Mouse (Mus musculus): ENCODE results near the gene Dbn1. TPM values are rescaled to one million over a fixed set of nuclear protein-coding genes. Genes with fewer than 3 reads are reported as not detected.
"Not testable (repeated sequence)": the region's sequence is repeated elsewhere in the genome, so short reads cannot be mapped to it uniquely, and the experiment has no call there.

Gene Dbn1
- total and polyA plus RNA-seq, 3 experiments, result 12.6 to 41.5 (median 25.9) TPM

DNA sequence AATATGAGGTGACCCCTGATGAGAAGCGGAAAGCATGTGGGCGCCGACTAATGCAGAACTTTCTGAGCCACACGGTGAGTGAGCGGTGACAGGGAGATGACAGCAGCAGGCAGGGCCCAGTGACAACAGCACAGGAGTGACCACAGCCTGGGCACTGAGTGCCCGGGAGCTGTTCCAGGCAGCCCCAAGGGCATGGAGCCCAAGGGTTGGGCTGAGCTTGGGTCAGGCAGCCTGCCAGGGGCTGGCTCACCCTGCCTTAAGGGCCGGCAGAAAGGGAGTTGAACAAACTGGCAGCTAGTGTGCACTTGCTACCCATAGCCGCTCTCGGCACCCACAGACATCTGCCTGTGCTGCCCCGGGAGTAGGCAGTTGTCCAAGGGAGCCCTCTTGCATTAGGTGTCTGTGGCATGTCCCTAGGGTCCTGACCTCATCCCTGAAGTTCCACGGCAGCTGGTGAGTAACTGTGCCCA is 37.4 kb downstream of the Dbn1 start:
- DNase-seq, result peak; percentile 95

DNA sequence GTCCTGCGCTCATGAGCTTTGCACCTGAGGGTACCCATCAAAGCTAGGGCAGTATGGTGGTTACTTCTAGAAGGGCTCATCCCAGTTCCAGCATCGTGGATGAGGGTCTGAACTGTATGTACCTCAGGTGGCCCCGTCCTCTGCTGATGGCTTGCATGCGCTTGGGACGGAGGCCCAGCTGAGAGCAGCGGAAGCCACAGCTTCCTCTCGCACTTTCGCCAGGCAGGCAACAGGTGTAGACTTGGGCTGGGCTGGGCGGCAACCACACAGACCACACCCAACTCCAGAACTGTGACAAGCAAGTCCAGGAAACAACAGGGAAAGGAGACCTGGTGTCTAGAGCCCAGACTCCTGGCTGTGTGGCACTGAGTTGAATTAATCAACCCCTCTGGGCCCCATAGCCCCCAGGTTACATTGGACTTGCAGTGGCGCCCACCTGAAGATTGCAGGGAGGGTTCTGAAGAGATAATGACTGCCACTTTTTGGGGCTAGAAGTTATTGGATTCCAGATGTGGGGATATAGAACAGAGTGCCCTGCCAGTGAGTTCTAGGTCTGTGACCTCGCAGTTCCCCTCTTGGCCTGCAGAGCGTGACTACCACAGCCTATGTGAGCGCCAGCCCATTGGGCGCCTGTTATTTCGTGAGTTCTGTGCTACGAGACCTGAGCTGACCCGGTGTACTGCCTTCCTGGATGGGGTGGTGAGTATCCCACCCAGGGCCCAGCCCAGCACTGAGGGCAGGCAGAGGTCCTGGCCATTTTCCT is 38.1 kb downstream of the Dbn1 start:
- no peak for DNase-seq

- no peak for DNase-seq
Observed at GRCm38 (mm10) chr13:55449205-55449604, 38.7 kb downstream of the Dbn1 start.

GRCm38 (mm10) chr13:55448131-55448530 is 39.8 kb downstream of the Dbn1 start:
- no peak for DNase-seq

DNA sequence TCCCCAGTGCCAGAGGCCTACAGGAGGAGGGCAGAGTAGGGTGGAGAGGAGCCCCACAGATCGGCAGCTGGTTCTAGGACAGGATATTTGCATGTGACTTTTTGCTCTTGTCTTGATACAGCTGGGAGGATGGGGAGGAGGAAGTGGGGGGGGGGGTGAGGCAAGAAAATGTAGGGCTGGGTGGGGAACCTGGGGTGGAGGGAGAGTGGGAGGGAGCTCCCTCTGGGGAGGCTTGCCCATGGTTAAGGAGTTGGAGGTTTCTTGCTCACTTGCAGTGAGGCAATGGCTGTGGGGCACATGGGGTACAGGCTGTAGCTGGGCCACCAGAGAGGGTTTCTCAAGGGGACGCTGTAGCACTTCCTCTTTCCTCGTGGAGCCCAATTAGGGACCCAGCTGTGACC is 40.4 kb downstream of the Dbn1 start:
- no peak for DNase-seq

- no peak for DNase-seq
Observed at GRCm38 (mm10) chr13:55446483-55447105, 41.3 kb downstream of the Dbn1 start.

DNA sequence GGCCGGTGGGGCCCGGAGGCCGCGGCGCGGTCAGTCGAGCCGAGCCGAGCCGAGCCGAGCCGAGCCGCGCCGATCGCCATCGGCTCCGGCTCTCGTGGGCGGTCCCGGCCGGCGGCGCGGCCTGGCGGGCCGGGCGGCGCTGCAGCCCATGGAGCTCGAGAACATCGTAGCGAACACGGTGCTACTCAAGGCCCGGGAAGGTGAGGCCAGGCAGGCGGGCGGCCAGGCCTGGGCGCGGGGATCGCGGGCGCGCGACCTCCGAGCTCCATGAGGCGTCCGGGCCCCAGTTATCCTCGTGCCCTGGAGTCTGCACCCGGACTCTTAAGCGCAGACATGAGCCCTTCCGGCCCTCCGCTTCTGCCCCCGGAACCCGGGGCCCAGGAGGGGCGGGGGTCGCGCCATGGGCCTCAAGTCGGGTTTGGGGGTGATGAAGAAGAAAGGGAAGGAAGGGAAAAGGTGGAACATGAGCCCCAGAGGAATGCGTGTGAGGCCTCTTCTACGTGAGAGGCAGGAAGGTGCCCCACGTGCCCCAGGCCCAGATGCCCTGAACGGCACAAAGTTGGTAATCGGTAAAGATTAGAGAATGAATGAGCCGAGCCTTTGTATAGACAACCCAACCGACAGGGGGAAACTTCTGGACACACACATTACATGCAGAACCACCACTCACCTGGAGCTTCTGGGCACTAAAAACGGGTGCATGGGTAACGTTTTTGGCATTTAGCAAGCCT is 42.4 kb downstream of the Dbn1 start:
- no peak for DNase-seq

- peak; percentile 100 for DNase-seq
Observed at GRCm38 (mm10) chr13:55444937-55445315, 43.0 kb downstream of the Dbn1 start, which contains the start of gene Grk6. Gene Grk6, plus strand, starts transcription at chr13:55445072.

DNA sequence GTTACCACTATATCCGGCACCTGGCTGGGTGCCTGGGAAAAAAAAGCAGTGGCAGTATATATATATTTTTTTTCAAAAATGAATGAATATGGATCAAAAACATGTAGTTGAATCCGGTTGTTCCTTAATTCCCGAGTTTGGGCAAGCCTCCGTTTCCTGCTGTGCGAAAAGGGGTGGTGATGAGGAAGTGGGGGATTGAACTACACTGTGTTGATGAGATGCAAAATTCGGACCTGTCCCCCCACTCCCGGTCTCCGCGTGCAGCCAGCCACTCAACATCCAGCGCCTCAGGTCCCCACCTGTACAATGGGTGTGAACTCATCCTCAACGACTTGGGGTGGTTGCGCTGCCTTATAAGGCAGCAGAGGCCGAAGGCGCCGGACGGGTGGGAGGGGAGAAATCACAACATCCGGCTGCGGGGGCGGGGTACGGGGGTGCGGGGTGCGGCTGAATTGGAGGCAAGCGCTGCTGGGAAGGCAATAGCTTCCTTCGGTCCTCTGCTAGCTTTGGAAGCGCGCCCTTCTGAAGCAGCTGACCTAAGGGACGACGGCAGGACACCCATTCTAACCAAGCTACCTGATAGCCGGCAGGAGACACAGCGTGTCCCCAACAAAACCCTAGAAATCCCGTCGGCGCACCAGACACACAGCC is 43.5 kb downstream of the Dbn1 start:
- no peak for DNase-seq

DNA sequence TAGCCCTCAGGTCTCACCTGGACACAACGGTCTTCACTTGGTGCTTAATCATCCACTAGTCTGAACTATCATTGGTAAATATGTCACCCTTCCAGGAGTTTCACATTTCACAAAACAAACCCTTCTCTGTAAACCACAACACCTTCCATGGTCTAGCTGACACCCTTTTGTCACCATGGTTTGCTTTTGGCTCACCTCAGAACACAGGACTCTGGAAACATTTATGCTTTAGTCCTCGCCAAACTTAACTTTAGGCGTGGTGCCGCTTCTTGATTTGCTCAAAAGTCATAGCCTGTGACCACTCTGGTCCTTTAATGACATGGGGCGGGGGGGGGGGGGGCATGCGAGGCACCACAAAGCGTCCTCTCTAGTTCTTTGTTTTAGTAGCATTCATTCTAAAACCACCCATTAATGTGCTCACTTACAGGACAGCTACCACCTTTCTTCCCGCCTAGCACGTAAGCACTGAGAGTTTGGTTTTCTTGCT is 44.1 kb downstream of the Dbn1 start:
- no peak for DNase-seq

DNA sequence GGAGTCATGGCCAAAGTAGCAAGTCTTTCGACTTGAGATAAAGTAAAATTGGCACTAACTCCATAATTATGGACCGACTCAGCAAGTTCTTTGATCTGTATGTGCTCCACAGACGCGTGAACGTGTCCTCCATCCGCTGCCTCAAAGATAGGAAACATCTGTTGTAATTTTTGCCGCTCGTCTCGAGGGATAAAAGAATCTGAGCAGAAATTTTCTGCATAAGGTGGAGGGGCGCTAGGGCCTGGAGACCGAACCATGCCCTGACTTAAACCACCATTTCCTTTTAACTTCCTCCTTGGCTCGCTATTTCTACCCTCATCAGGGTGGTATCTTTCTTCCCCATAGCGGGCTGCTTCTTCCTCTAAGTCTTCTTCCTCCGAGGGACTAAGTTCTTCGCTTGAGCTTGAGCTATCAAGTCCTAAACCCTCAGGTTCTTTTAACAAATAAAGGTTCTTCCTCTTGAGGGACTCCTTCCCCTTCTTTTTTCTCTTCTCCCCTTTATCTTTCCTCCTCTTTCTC is 50.7 kb downstream of the Dbn1 start:
- not testable (repeated sequence) for DNase-seq

- no peak for DNase-seq
Observed at GRCm38 (mm10) chr13:55431889-55432685, 55.8 kb downstream of the Dbn1 start.

GRCm38 (mm10) chr13:55430566-55430965 is 57.3 kb downstream of the Dbn1 start:
- DNase-seq, result peak; percentile 84

DNA sequence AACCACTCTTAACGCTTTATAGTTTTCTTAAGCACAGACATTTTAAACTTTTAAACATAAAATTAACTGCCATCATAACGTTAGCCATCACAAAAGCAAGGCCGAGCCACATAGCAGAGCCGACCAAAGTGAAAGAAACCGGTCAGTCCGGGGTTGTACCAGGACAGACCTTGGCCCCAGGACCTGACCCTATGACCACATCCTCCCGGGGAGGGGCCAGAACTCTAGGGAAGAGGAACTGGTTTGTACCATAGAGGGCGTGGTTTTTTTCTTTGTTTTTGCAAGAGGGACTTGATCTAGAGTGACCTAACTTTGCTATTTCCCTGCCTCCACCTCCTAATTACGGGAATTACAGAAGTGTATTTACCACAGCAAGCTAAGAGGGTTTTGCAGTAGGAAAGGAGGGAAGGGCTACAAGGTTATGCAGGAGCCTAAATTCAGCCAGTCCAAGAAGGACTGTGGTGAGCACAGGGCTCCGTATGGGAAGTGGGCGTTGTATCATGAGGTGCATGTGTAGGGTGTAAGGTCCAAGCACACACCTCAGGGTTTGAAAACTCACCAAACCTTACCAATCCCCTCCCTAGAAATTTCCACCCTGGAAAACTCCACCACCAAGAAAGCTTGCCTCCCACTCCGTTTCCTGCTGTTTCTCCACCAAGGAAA is 58.6 kb downstream of the Dbn1 start:
- DNase-seq, result peak; percentile 90

DNA sequence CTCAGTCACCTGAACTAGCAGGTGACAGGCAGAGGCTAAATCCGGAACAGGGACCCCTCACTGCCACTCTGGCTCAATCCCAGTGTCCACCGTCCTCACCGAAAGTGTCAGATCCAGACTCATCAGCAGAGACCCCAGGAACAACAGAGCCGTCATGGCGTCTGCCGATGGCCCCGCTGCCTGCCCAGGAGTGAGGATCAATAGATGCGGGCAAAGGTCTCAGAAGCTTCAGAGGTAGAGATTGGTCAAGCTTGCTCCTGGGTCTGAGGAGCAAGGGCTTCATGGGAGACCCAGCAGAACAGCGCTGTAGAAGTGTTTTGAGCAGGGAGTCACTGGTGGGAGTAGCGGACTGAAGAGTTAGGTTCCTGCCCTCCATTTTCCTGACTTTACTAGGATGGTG is 61.3 kb downstream of the Dbn1 start, which contains the start of gene F12:
F12 (minus strand) TSS at position 181 of the 400 bp plus-strand sequence.
- no peak for DNase-seq

Small RNA genes within 50 kb of the gene (microRNA-seq; reads per million reads assigned to microRNA genes)
- 1.2 to 2.0 reads per million in 2 experiments for gene Mir6943
- gene Mir6944, result 2.4 to 2.5 reads per million in 2 experiments
- 0 reads per million in 2 experiments for gene Mir6945

Other genes with a start within 250 kb of the Dbn1 start
- 100 to 1,000 TPM; 160 to 164 TPM for gene Prelid1, start 167.6 kb downstream of the Dbn1 start, total RNA-seq (2021)
- 279 and 328 TPM in 2 replicates for gene Prelid1, start 167.6 kb downstream of the Dbn1 start, polyA plus RNA-seq (2012; rRNA removed)
- gene Rab24, start 166.2 kb downstream of the Dbn1 start, total RNA-seq (2021), result 10 to 100 TPM; 39.3 to 70.0 TPM
- 91.7 and 105 TPM in 2 replicates for gene Rab24, start 166.2 kb downstream of the Dbn1 start, polyA plus RNA-seq (2012; rRNA removed)
- 1 to 10 TPM; 1.2 to 1.7 TPM for gene Mxd3, start 158.3 kb downstream of the Dbn1 start, total RNA-seq (2021)
- 5.5 and 6.4 TPM in 2 replicates for gene Mxd3, start 158.3 kb downstream of the Dbn1 start, polyA plus RNA-seq (2012; rRNA removed)
- 100 to 1,000 TPM; 111 to 119 TPM for gene Lman2, start 125.3 kb downstream of the Dbn1 start, total RNA-seq (2021)
- 90.6 and 113 TPM in 2 replicates for gene Lman2, start 125.3 kb downstream of the Dbn1 start, polyA plus RNA-seq (2012; rRNA removed)
- gene Rgs14, start 118.4 kb downstream of the Dbn1 start, total RNA-seq (2021), result under 1 TPM; 0.55 to 0.86 TPM
- gene Rgs14, start 118.4 kb downstream of the Dbn1 start, polyA plus RNA-seq (2012; rRNA removed), result 1.3 and 1.7 TPM in 2 replicates
- gene Slc34a1, start 89.9 kb downstream of the Dbn1 start, total RNA-seq (2021), result 1 to 10 TPM in 1 of 2 experiments, not detected in 1; 1.3 TPM
- gene Slc34a1, start 89.9 kb downstream of the Dbn1 start, polyA plus RNA-seq (2012; rRNA removed), result 0.29 TPM in 1 of 2 replicates, not detected in the other
- gene Pfn3, start 72.9 kb downstream of the Dbn1 start, total RNA-seq (2021), result not detected
- not detected in 2 replicates for gene Pfn3, start 72.9 kb downstream of the Dbn1 start, polyA plus RNA-seq (2012; rRNA removed)
- 1 to 10 TPM in 1 of 2 experiments, not detected in 1; 1.5 TPM for gene F12, start 61.3 kb downstream of the Dbn1 start, total RNA-seq (2021)
- gene F12, start 61.3 kb downstream of the Dbn1 start, polyA plus RNA-seq (2012; rRNA removed), result 0.10 and 0.34 TPM in 2 replicates
- gene Grk6, start 43.0 kb downstream of the Dbn1 start, total RNA-seq (2021), result 10 to 100 TPM; 28.4 to 36.5 TPM
- 48.5 and 70.5 TPM in 2 replicates for gene Grk6, start 43.0 kb downstream of the Dbn1 start, polyA plus RNA-seq (2012; rRNA removed)
- 1 to 10 TPM; 1.5 to 4.1 TPM for gene Prr7, start 23.8 kb downstream of the Dbn1 start, total RNA-seq (2021)
- 59.0 and 66.3 TPM in 2 replicates for gene Prr7, start 23.8 kb downstream of the Dbn1 start, polyA plus RNA-seq (2012; rRNA removed)
- gene Pdlim7, start 25.6 kb upstream of the Dbn1 start, total RNA-seq (2021), result 10 to 100 TPM; 15.2 to 19.5 TPM
- gene Pdlim7, start 25.6 kb upstream of the Dbn1 start, polyA plus RNA-seq (2012; rRNA removed), result 45.2 and 52.4 TPM in 2 replicates
- 1 to 10 TPM; 3.8 to 4.9 TPM for gene Dok3, start 41.2 kb upstream of the Dbn1 start, total RNA-seq (2021)
- 11.8 and 13.9 TPM in 2 replicates for gene Dok3, start 41.2 kb upstream of the Dbn1 start, polyA plus RNA-seq (2012; rRNA removed)
- 10 to 100 TPM; 44.6 to 53.4 TPM for gene Ddx41, start 48.5 kb upstream of the Dbn1 start, total RNA-seq (2021)
- gene Ddx41, start 48.5 kb upstream of the Dbn1 start, polyA plus RNA-seq (2012; rRNA removed), result 56.6 and 57.3 TPM in 2 replicates
- 10 to 100 TPM; 32.0 to 41.2 TPM for gene Fam193b, start 83.0 kb upstream of the Dbn1 start, total RNA-seq (2021)
- gene Fam193b, start 83.0 kb upstream of the Dbn1 start, polyA plus RNA-seq (2012; rRNA removed), result 99.6 and 110 TPM in 2 replicates
- 100 to 1,000 TPM; 127 to 184 TPM for gene Tmed9, start 85.6 kb upstream of the Dbn1 start, total RNA-seq (2021)
- 54.9 and 71.9 TPM in 2 replicates for gene Tmed9, start 85.6 kb upstream of the Dbn1 start, polyA plus RNA-seq (2012; rRNA removed)
- gene B4galt7, start 111.8 kb upstream of the Dbn1 start, total RNA-seq (2021), result 10 to 100 TPM; 13.0 to 13.7 TPM
- 20.9 and 22.7 TPM in 2 replicates for gene B4galt7, start 111.8 kb upstream of the Dbn1 start, polyA plus RNA-seq (2012; rRNA removed)
- gene Caml, start 134.9 kb upstream of the Dbn1 start, total RNA-seq (2021), result 10 to 100 TPM; 30.9 to 32.4 TPM
- gene Caml, start 134.9 kb upstream of the Dbn1 start, polyA plus RNA-seq (2012; rRNA removed), result 12.9 and 13.2 TPM in 2 replicates
- 10 to 100 TPM; 33.6 to 40.4 TPM for gene Ddx46, start 146.9 kb upstream of the Dbn1 start, total RNA-seq (2021)
- gene Ddx46, start 146.9 kb upstream of the Dbn1 start, polyA plus RNA-seq (2012; rRNA removed), result 6.8 and 9.1 TPM in 2 replicates
- gene B230219D22Rik, start 205.0 kb upstream of the Dbn1 start, total RNA-seq (2021), result 10 to 100 TPM; 51.3 to 61.4 TPM
- 16.5 and 19.5 TPM in 2 replicates for gene B230219D22Rik, start 205.0 kb upstream of the Dbn1 start, polyA plus RNA-seq (2012; rRNA removed)
- gene Txndc15, start 226.5 kb upstream of the Dbn1 start, total RNA-seq (2021), result 10 to 100 TPM; 53.5 to 81.2 TPM
- 72.3 and 73.9 TPM in 2 replicates for gene Txndc15, start 226.5 kb upstream of the Dbn1 start, polyA plus RNA-seq (2012; rRNA removed)
- 10 to 100 TPM; 73.8 to 81.6 TPM for gene Pcbd2, start 239.3 kb upstream of the Dbn1 start, total RNA-seq (2021)
- 16.0 and 16.1 TPM in 2 replicates for gene Pcbd2, start 239.3 kb upstream of the Dbn1 start, polyA plus RNA-seq (2012; rRNA removed)